Mouse (Mus musculus) heart, adult 18-20 months (tissue): Measurements from ENCODE around the gene Spint1. TPM values are rescaled to one million over a fixed set of nuclear protein-coding genes. Genes with fewer than 3 reads are reported as not detected.
A peak's percentile ranks its signal among the peaks of the same experiment; 100 is the strongest.

ENCODE experiments used
- DNase-seq, 2 experiments: peaks; one replicate each; pipeline ENCODE4 v3.0.0; 2021 to 2022; ENCODE audit warnings: mixed read lengths in 1 of 2
- total RNA-seq, 2 experiments: library from RNA; stranded (reverse); gene quantifications; 2 replicates each; pipeline ENCODE4 v1.2.3; 2021

Gene Spint1
- total RNA-seq, 2 experiments from 2014 or later = 0.41 TPM; not detected in 1

- no peak for DNase-seq
Measured at GRCm38 (mm10) chr2:119242548-119242947, 5.4 kb downstream of the Spint1 start.

- DNase-seq = no peak
Measured at GRCm38 (mm10) chr2:119245246-119245645, 8.1 kb downstream of the Spint1 start.

GRCm38 (mm10) chr2:119247904-119248303 lies 10.7 kb downstream of the Spint1 start:
- DNase-seq = no peak

- DNase-seq = no peak
Measured at GRCm38 (mm10) chr2:119249592-119250061, 12.5 kb downstream of the Spint1 start.

- DNase-seq = no peak
Measured at GRCm38 (mm10) chr2:119250377-119250776, 13.2 kb downstream of the Spint1 start.

- peak; percentile 73 to 91 for DNase-seq
Measured at GRCm38 (mm10) chr2:119250826-119251478, 13.8 kb downstream of the Spint1 start.

GRCm38 (mm10) chr2:119254976-119255375 lies 17.8 kb downstream of the Spint1 start:
- DNase-seq = no peak

GRCm38 (mm10) chr2:119260518-119260917 lies 23.4 kb downstream of the Spint1 start:
- DNase-seq = no peak

- peak in 1 of 2 experiments; percentile 12 for DNase-seq
Measured at GRCm38 (mm10) chr2:119261326-119261725, 24.2 kb downstream of the Spint1 start.

GRCm38 (mm10) chr2:119262978-119263377 lies 25.8 kb downstream of the Spint1 start:
- peak; percentile 66 to 68 for DNase-seq

GRCm38 (mm10) chr2:119263813-119264212 lies 26.7 kb downstream of the Spint1 start:
- DNase-seq = no peak

GRCm38 (mm10) chr2:119270286-119270642 lies 33.1 kb downstream of the Spint1 start:
- no peak for DNase-seq

GRCm38 (mm10) chr2:119270643-119271331 lies 33.6 kb downstream of the Spint1 start, which contains the start of gene Rhov:
Rhov (minus strand) TSS chr2:119271272.
- peak in 1 of 2 experiments; percentile 37 for DNase-seq

GRCm38 (mm10) chr2:119274126-119274525 lies 37.0 kb downstream of the Spint1 start:
- no peak for DNase-seq

- DNase-seq = no peak
Measured at GRCm38 (mm10) chr2:119276926-119277325, 39.8 kb downstream of the Spint1 start.

GRCm38 (mm10) chr2:119277810-119278209 lies 40.6 kb downstream of the Spint1 start:
- no peak for DNase-seq

GRCm38 (mm10) chr2:119281899-119282565 lies 44.9 kb downstream of the Spint1 start:
- DNase-seq = no peak

- DNase-seq = no peak
Measured at GRCm38 (mm10) chr2:119287372-119287771, 50.2 kb downstream of the Spint1 start.

- peak; percentile 98 for DNase-seq
Measured at GRCm38 (mm10) chr2:119288270-119288882, 51.2 kb downstream of the Spint1 start, which contains the start of gene Vps18. Vps18 (plus strand) TSS chr2:119288740.

- DNase-seq = peak in 1 of 2 experiments; percentile 57
Measured at GRCm38 (mm10) chr2:119289014-119289416, 51.9 kb downstream of the Spint1 start.

- no peak for DNase-seq
Measured at GRCm38 (mm10) chr2:119292281-119292680, 55.1 kb downstream of the Spint1 start.

GRCm38 (mm10) chr2:119292852-119293251 lies 55.7 kb downstream of the Spint1 start:
- DNase-seq = no peak
